Comparison of ENCODE assay signal across 31 mouse cellular contexts in the genomic region with DNA sequence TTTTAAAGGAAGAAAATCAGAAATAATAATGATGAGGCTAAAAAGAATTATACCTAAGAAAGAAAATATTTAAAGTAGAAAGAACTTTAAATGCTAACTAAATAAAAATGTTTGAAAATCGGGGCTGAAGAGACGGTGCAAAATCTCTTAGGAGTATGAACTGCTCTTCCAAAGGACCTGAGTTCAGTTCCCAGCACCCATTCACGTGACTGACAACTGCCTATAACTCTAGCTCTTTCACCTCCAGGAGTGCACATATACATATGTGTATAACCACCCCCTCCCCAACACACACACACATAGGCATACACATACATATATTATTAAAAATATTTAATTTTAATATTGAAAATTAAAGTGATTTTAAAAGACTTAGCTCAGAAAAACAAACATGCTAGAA.
"Had no signal": no experiment of that assay in that cellular context is flagged by ENCODE, and none has a peak within 500 bp of the region (broad histone marks: within the 10 kb centered on the region; RNA-seq: fewer than 3 reads in every experiment).

No protein-coding gene starts in this region.

- H3K9ac ChIP-seq: limb, embryonic 12.5 days; limb, embryonic 13.5 days; limb, embryonic 15.5 days; liver, embryonic 12.5 days; liver, embryonic 13.5 days; liver, embryonic 14.5 days; liver, embryonic 15.5 days; liver, postnatal 0 days; lung, embryonic 14.5 days; lung, embryonic 15.5 days; midbrain, embryonic 12.5 days; midbrain, embryonic 13.5 days; midbrain, embryonic 15.5 days; neural tube, embryonic 12.5 days had no signal

- H3K4me1 ChIP-seq: limb, embryonic 10.5 days; limb, embryonic 12.5 days; limb, embryonic 13.5 days; limb, embryonic 15.5 days; liver, embryonic 13.5 days; lung, embryonic 15.5 days; midbrain, embryonic 10.5 days; midbrain, embryonic 12.5 days; midbrain, embryonic 13.5 days; midbrain, embryonic 15.5 days; neural tube, embryonic 12.5 days had no signal

- H3K27me3 ChIP-seq: limb, embryonic 12.5 days; limb, embryonic 13.5 days; limb, embryonic 15.5 days; liver, embryonic 12.5 days; liver, embryonic 13.5 days; liver, embryonic 15.5 days; lung, embryonic 15.5 days; megakaryocyte, embryonic 14.5 days; midbrain, embryonic 12.5 days; midbrain, embryonic 13.5 days; midbrain, embryonic 15.5 days; neural tube, embryonic 12.5 days had no signal

- DNase-seq: left cerebral cortex, postnatal 4 days; liver; liver, embryonic 13.5 days; liver, postnatal 0 days; lung, adult 18-20 months; lung, adult 2 months; lung, embryonic 14.5 days; lung, postnatal 10 days; lung, postnatal 14 days; lung, postnatal 36 days; lung, postnatal 4 days; midbrain, embryonic 14.5 days had no signal

- ATAC-seq: liver, embryonic 12.5 days; liver, postnatal 0 days; lung, postnatal 0 days; midbrain, embryonic 13.5 days; midbrain, embryonic 15.5 days; midbrain, embryonic 16.5 days had no signal

- H3K9me3 ChIP-seq: limb, embryonic 10.5 days; limb, embryonic 12.5 days; limb, embryonic 13.5 days; limb, embryonic 15.5 days; liver, embryonic 12.5 days; liver, embryonic 13.5 days; liver, embryonic 15.5 days; lung, embryonic 15.5 days; megakaryocyte, embryonic 14.5 days; midbrain, embryonic 10.5 days; midbrain, embryonic 12.5 days; midbrain, embryonic 13.5 days; midbrain, embryonic 15.5 days; neural tube, embryonic 12.5 days had no signal

- H3K36me3 ChIP-seq: limb, embryonic 10.5 days; limb, embryonic 12.5 days; limb, embryonic 13.5 days; limb, embryonic 15.5 days; liver, embryonic 12.5 days; liver, embryonic 13.5 days; liver, embryonic 15.5 days; lung, embryonic 15.5 days; midbrain, embryonic 10.5 days; midbrain, embryonic 12.5 days; midbrain, embryonic 13.5 days; midbrain, embryonic 15.5 days; neural tube, embryonic 12.5 days had no signal

- H3K4me2 ChIP-seq: limb, embryonic 12.5 days; limb, embryonic 13.5 days; limb, embryonic 15.5 days; liver, embryonic 11.5 days; liver, embryonic 12.5 days; liver, embryonic 13.5 days; liver, embryonic 15.5 days; lung, embryonic 14.5 days; lung, embryonic 15.5 days; midbrain, embryonic 11.5 days; midbrain, embryonic 12.5 days; midbrain, embryonic 13.5 days; midbrain, embryonic 15.5 days; neural tube, embryonic 12.5 days had no signal

- H3K4me3 ChIP-seq: limb, embryonic 10.5 days; limb, embryonic 12.5 days; limb, embryonic 13.5 days; limb, embryonic 15.5 days; liver, embryonic 12.5 days; liver, embryonic 13.5 days; liver, embryonic 15.5 days; lung, embryonic 15.5 days; megakaryocyte, embryonic 14.5 days; midbrain, embryonic 10.5 days; midbrain, embryonic 12.5 days; midbrain, embryonic 13.5 days; midbrain, embryonic 15.5 days; myocyte; neural tube, embryonic 12.5 days had no signal

- H3K27ac ChIP-seq: limb, embryonic 10.5 days; limb, embryonic 12.5 days; limb, embryonic 13.5 days; limb, embryonic 15.5 days; liver, embryonic 12.5 days; liver, embryonic 13.5 days; liver, embryonic 14.5 days; liver, embryonic 15.5 days; lung, embryonic 15.5 days; midbrain, embryonic 10.5 days; midbrain, embryonic 12.5 days; midbrain, embryonic 13.5 days; midbrain, embryonic 15.5 days; neural tube, embryonic 12.5 days had no signal
